8 mouse cellular contexts compared by ENCODE assay signal in genomic region chr12:117764839-117765238, GRCm38 (mm10). TPM values are rescaled to one million over a fixed set of nuclear protein-coding genes. Genes with fewer than 3 reads are reported as not detected.
DNase-seq lines count a peak whose midpoint lies in the region; ATAC-seq and TF ChIP-seq lines count a peak whose summit lies in the region.

No protein-coding gene starts in this region.

- no peak overlapping the region for H3K4me3 ChIP-seq in liver, embryonic 14.5 days (ENCODE audit: insufficient read depth in 1 of 2, low read depth in 2 of 2, low read length in 2 of 2)

- H3K9ac ChIP-seq in liver, embryonic 14.5 days (replicated peaks): no peak overlapping the region

- WGBS in liver, embryonic 14.5 days (ENCODE audit: insufficient replicate concordance): 3% methylated on average over 7 of the region's 7 CpGs

- H3K4me2 ChIP-seq in liver, embryonic 14.5 days (ENCODE audit: low read depth): no peak overlapping the region

- no peaks in the 10 kb centered on the region for H3K4me1 ChIP-seq in liver, embryonic 14.5 days (replicated peaks; ENCODE audit: control insufficient read depth in 2 of 2, insufficient read depth in 2 of 2, low read length in 1 of 2)

- H3K27me3 ChIP-seq in liver, embryonic 14.5 days (ENCODE audit: control insufficient read depth, insufficient read depth, low read length): no peaks in the 10 kb centered on the region

- no peak for TF ChIP-seq EP300 in liver, embryonic 14.5 days (IDR thresholded peaks at IDR 0.05; ENCODE audit: low read depth)

- DNase-seq in CD4-positive, CD25-positive, alpha-beta regulatory T cell, adult 2 months (ENCODE audit: low read depth, low spot score): peak; percentile 91
- DNase-seq in adrenal gland, adult 2 months: peak; percentile 67
- peak; percentile 97 for DNase-seq in embryo, embryonic 10.5 days (ENCODE audit: low spot score)
- peak; percentile 30 for DNase-seq in gonadal fat pad, adult 2 months (ENCODE audit: low read depth)
- DNase-seq in kidney, postnatal 14 days: peak; percentile 84
- DNase-seq in liver, embryonic 14.5 days (ENCODE audit: low read depth in 3 of 3, low spot score in 3 of 3): peak; percentile 59 to 68 (median 65)
- DNase-seq in ovary, postnatal 10 days (ENCODE audit: low spot score): peak; percentile 20
- DNase-seq in thymus, postnatal 10 days (ENCODE audit: low spot score in 2 of 2): peak; percentile 63 to 85

- no peaks in the 10 kb centered on the region for H3K36me3 ChIP-seq in liver, embryonic 14.5 days (replicated peaks; ENCODE audit: control insufficient read depth, insufficient read depth, low read depth)

- peak; percentile 77 for TF ChIP-seq CTCF in liver, embryonic 14.5 days (IDR thresholded peaks at IDR 0.05; ENCODE audit: low read depth)

- H3K9me3 ChIP-seq in liver, embryonic 14.5 days (ENCODE audit: control insufficient read depth, low read length): no peaks in the 10 kb centered on the region

- ATAC-seq in liver, embryonic 14.5 days (ENCODE audit: insufficient read depth): peak; percentile 41; the same call in 1 of the 2 replicates

- no peak overlapping the region for H3K27ac ChIP-seq in liver, embryonic 14.5 days

RNA-seq across cellular contexts. Expression of gene Cdca7l, which starts 39.2 kb away (rescaled TPM):
- 1 to 10 TPM; 2.1 to 2.3 TPM for total RNA-seq in adrenal gland, adult 2 months (2021)
- polyA plus RNA-seq in adrenal gland, adult 2 months (2012; rRNA removed): 1.3 and 2.0 TPM in 2 replicates
- polyA plus RNA-seq in gonadal fat pad, adult 2 months (2012; rRNA removed): 5.3 and 5.7 TPM in 2 replicates
- polyA plus RNA-seq in liver, embryonic 14.5 days (2012; rRNA removed): 6.0 and 11.0 TPM in 2 replicates
- 15.9 and 18.8 TPM in 2 replicates for polyA plus RNA-seq in liver, embryonic 14.5 days (2014; fragmentation: Nextera tagmentation; extraction: Ambion mirVana)

Comparison
In these comparisons a context has a peak if more than half of its experiments do, and no peak if none do; other contexts are left out.
1. DNase-seq: peak in every context shown above with its lines; median percentile 97 in embryo, embryonic 10.5 days; 91 in CD4-positive, CD25-positive, alpha-beta regulatory T cell, adult 2 months; 84 in kidney, postnatal 14 days; 74 in thymus, postnatal 10 days; 67 in adrenal gland, adult 2 months; 65 in liver, embryonic 14.5 days; 30 in gonadal fat pad, adult 2 months; 20 in ovary, postnatal 10 days.